Mouse (Mus musculus): ENCODE results near the gene L3mbtl2.

GRCm38 (mm10) chr15:81719139-81719531, 55.4 kb downstream of the L3mbtl2 start:
- TF ChIP-seq POLR2A (IDR thresholded peaks at IDR 0.05; ENCODE audit: borderline replicate concordance, extremely low read depth, low read depth, low read length): no peak
- TF ChIP-seq CTCF (IDR thresholded peaks at IDR 0.05; ENCODE audit: insufficient read depth, low read length): no peak
